Mouse (Mus musculus): ENCODE data around the gene Nckap5.
"Not testable (repeated sequence)": the region's sequence is repeated elsewhere in the genome, so short reads cannot be mapped to it uniquely, and the experiment has no call there.

Nckap5 gene

DNA sequence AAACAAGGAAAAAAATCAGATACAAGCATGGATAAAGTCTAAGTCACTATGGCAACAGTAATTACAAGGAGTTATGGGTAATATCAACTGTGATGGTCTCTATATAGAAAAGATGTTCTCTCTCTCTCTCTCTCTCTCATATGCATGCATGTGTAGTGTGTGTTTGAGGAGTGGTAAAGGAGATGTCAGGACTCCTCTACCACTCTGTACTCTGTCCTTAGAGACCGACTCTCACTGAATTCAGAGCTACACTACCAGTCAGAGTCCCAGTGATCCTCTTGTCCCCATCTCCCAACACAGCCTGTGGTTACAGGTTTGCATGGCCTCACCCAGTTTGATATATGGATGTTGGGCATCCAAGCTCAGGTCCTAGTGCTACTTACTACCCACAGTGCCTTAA is 662.0 kb downstream of the Nckap5 start:
- DNase-seq (ENCODE audit: low spot score in 2 of 2) = no peak

DNA sequence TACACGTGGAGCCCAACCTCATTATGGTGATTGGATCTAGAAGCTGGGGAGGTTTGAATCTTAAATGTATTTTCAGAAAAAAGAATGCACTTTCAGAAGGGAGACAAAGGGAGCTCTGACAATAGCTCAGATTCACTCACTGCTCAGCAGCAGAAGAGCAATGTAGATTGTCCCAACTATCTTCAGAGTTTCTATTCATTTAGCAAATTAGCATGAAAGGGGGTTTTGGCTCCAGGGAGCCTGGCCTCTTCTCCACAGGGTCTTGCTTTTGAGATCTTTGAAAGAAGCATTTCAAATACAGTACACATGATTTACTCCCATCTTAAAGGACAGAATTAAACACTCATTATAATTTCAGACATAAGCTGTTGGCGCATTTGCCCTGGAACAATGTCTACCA is 662.5 kb downstream of the Nckap5 start:
- DNase-seq (ENCODE audit: low spot score in 2 of 2) = no peak

DNA sequence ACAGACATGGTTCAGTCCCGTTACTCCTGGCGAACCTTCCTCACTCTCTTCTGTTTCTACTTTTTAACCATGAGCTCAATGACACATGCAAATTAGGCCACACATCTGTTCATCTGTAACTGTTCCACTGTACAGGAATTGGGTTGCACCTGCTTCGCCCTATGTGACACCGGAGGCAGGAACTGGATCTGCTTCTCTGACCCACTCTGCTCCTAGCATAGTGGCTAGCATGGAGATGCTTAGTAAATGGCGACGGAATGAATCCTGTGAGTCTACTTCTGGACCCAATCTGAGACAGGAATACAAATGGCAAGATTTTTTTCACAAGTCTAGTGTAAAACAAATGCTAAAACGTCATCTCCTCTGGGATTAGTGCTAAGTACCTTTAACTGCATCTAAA is 663.1 kb downstream of the Nckap5 start:
- DNase-seq (ENCODE audit: low spot score in 2 of 2) = no peak

DNA sequence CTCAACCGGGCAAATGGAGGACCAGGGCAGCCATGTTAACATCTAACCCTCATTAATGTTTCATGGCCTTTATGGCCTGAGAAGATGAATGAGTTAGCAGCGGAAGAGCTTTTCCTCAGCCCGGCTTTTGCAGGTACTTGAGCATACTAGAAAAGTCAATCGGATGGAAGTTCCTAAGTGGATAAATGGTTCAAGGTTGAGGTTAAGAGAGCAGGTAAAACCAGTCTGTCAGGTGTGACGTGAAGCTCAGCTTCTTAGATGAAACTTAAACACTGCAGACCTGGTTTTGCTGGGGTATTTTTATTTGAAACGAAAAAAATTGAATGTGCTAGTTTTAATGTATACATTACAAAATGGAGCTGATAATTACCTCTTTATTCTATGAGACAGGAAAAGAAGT is 671.3 kb downstream of the Nckap5 start:
- DNase-seq (ENCODE audit: low spot score in 2 of 2) = no peak

DNA sequence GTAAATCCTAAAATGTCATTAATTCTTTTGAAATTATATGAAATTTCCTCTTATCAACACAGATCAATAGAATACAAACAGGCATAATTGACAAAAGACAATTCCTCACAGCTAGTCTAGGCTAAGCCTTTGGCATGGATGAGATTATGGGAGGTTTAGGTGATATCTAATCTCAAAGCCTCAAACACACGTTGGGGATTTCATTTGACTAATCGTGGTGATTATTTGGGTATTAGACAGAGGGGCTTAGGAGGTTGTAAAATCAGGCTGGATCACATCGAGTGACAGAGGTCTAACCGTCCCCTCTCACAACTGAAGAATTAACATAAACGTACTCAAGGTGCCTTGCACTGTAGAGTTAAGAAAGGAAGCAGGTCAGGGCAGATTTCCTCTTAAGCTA is 674.8 kb downstream of the Nckap5 start:
- DNase-seq (ENCODE audit: low spot score in 2 of 2) = no peak

DNA sequence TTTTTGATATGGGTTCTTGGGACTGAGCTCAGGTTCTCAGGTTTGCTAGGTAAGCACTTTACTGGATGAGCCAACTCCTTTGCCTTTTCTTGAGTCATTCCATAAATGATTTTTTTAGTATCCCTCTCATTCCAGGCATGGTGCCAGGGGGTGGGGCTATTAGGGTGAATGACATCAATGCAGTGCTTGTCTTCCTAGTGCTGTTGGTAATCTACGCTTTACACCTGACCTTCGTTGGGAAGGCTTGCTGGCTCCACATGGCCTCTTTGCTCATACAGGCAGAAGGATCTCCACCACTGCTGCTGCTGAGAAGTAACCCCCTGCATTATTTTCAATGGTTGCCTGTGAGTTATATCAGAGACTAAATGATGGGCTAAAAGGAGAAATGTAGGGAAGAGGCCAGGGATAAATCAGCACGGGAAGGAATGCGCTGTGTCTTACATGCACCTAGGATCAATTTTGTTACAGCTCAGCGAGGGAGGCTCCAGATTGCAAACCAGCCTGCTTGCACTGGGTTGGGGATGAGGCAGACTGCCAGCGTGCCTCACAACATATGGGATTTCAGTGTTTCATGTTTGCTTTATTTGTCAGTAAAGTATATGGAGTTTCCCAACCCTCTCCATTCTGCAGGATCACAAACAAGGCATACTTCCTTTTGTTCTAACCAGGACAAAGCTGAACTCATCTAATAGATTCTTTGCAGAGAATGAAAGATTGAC is 676.9 kb downstream of the Nckap5 start:
- DNase-seq (ENCODE audit: low spot score in 2 of 2) = peak in 1 of 2 experiments; percentile 22

DNA sequence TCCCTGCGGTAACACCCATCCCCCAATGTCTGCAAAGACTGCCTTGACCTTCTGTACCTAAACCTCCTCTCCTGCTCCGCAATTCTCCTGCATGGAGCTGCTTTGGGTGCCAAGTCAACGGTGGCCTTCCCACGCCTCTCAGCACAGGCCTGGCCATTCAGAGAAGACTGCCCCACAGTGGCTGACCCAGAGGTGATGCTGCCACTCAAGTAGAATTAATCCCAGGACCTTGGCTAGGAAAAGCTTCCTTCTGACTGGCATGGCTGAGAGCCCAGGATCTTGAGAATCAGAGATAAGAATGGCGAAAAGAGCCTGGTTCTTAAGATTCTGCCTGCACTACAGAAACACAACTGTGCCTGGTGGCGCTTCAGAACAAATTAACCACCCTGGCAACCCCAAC is 678.4 kb downstream of the Nckap5 start:
- DNase-seq (ENCODE audit: low spot score in 2 of 2) = peak in 1 of 2 experiments; percentile 18

DNA sequence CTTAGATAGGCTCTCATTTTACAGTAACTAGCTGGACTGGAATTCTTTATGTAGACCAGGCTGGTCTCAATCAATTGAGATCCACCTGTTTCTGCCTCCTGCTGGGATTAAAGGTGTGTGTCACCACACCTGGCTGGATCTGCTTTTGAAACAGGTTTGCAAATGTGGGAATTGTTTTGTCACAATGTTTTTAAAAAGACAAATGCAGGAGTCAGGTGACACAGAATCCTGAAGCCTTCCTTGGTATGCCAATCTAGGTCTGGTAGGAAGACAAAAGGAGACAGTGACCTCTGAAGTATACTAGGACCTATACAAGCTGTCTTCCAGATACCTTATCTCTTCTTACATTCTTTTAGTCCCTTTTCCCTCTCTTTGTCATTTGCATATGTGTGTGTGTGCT is 680.6 kb downstream of the Nckap5 start:
- DNase-seq (ENCODE audit: low spot score in 2 of 2) = no peak

DNA sequence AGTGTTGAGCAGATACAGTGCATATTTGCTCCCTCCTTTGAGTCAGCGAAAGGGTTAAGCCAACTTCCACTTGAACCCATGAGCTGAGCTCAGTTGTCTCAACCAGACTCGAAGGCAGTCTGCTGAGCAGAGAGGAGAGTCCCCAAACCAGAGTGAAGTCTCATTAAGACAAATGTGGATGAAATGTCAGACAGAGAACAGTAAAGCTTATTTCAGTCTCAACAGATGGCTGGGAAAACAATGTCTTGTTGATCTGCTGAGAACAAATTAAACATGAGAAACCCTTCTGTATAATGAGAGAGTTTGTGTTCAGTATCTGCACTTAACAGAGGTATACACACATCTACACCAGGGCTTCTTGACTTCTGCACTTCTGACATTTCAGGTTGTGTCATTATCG is 694.9 kb downstream of the Nckap5 start:
- no peak for DNase-seq (ENCODE audit: low spot score in 2 of 2)

DNA sequence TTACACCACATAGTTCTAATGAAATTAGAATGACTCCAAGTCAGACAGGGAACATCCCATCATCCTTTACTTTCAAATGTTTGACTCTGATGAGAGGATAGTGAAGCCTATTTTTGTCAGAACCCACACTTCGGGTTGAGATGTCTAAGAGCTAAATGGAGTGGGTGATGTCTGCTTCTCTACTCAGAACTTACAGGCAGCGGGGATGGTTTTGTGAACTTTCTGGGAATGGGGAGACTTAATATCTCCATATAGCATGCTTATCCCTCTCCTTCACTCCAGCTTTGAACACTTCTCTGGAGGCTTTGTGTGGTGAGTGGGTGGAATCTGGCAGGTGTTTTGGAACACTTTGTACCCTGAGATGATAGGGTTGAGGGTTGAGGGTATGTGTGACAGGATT is 698.3 kb downstream of the Nckap5 start:
- DNase-seq (ENCODE audit: low spot score in 2 of 2) = no peak

DNA sequence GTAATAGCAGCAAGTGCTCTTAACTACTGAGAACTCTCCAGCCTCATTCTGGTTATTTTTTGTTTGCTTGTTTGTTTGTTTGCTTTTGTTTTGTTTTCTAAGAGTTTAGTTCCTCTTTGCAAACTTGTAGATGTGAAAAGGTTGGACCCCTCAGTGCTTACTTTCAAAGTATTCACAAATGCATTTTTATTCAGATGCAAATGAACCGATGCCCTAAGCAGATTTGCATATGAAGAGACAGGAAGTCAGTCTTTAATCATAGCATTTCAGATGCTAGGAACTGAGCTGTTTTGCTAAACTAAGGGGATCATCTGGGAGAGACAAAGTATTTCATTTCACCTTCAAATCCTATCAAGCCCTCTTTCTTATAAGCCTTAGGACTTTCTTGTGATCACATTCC is 701.5 kb downstream of the Nckap5 start:
- no peak for DNase-seq (ENCODE audit: low spot score in 2 of 2)

DNA sequence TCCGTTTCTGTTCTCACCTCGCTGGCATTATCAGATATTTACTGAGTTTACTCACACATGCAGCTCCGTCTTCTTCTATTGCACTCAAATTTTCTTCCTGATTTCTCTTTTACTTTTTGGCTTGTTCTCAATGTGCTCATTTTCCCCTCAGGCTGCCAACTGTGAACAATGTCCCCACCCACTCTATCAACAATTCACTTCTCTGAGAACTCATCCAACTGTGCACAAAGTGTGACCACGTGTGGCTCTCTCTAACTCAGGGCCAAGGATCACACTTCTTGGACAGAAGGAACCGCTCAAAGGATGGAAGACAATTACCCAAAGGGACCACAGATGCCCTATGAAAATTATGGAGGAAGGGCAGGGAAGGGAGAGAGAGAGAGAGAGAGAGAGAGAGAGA is 707.5 kb downstream of the Nckap5 start:
- no peak for DNase-seq (ENCODE audit: low spot score in 2 of 2)

DNA sequence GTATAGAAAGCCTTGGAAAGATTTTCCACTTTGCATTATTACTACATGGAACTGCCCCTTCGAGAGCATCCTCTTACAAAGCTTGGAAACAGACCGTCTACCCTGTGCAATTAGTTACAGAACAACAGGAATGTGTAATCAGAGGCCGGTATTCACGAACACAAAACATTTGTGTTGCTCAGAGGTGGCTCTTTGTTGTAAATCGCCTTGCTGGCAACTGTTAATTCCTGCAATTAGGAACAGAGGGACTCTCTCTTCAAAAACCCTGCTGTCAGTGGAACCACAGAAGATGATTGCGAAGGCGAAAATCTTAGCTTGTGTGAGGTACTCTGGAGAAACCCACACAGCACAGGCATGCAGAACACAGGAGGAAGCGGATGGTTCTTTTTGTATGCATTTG is 710.1 kb downstream of the Nckap5 start:
- DNase-seq (ENCODE audit: low spot score in 2 of 2) = no peak

DNA sequence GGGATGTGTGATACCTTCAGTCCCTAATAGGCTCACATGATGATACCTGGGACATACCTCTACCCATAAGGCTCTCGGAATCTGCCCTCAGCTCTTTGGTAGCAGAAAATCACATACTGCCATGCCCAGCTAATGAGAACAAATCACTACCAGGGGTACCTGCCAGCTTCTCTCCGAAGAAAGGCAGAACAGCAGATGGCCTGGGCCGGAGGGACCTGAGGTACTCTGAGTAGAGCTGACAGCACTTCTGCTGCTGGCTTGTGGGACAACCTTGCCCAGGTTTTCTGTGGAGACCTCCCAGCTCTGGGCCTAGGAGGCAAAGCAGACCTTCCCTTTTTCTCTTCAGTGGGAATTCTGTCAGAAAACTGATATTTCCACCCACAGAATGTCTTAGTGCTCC is 714.6 kb downstream of the Nckap5 start:
- DNase-seq (ENCODE audit: low spot score in 2 of 2) = no peak

DNA sequence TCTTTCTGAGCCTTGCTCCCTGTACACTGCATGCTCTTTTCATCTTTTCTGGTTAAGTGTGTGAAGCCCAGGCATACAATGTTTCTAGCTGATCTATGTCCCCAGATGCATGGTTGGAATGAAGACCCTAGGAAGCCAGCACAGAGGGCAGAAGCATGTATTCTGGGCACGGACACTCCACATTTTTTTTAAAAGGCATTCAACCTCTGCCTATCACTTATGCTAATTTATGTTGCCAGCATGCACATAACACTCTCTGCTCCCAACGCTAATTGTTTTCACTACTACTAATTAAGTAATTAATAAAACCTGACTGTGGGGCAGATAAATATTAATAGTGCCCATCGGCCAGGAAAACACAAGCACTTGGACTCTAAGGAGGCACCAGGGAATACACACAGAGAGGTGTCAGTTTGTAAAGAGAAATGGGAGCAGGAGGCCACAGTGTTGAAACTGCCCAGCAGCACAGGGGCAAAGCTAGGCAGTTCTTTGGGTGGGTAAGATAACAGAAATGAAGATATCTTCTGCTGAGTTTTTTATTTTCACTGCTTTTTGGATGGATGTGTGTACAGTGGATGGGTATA is 724.8 kb downstream of the Nckap5 start:
- no peak for DNase-seq (ENCODE audit: low spot score in 2 of 2)

DNA sequence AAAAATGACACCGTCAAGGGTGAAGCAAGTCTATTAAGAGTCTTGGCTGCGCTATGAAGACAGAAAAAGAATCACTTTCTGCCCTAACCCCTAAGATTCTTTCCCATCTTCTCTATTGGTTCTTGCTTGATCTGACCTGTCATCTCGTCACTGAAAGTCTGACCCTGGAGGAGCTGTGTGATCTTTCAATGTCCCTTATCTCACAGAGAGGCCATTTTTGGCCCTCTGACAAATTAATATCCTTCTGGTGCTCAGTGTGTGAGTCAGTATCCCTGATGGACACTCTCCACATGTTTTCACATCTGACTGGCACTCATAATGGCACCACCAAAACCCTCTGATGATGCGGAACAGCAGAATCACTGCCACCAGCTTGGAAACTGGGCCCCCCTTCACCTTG is 736.3 kb downstream of the Nckap5 start:
- no peak for DNase-seq (ENCODE audit: low spot score in 2 of 2)

DNA sequence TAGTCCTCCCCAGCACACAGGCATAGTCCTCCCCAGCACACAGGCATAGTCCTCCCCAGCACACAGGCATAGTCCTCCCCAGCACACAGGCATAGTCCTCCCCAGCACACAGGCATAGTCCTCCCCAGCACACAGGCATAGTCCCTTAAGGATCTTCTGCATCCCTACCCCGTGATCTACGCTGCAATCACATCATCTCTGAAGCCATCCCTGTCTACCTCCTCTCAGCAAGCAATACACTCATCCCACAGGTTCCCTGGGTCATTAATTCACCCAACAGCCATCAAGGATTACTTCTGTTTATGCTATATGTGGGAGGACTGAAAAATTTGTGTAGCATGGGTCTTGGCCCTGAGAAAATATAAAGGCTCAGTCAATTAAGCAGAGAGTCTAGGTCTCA is 738.6 kb downstream of the Nckap5 start:
- not testable (repeated sequence) for DNase-seq (ENCODE audit: low spot score in 2 of 2)

DNA sequence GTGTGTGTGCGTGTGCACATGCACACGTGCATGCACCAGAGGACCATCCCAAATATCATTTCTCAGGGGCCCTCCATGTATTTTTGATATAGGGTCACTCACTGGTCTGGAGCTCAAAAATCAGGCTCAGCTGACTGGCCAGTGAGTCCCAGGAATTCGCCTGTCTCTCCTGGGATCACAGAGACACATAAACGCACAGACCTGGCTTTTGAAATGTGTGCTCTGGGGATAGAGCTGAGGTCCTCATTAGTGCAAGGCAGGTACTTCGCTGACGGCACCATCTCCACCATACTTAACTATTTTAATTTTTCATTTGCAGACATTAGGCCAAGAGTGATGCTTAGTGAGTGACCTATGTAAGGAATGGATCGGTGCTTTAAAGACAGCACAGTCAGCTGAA is 743.4 kb downstream of the Nckap5 start:
- no peak for DNase-seq (ENCODE audit: low spot score in 2 of 2)

DNA sequence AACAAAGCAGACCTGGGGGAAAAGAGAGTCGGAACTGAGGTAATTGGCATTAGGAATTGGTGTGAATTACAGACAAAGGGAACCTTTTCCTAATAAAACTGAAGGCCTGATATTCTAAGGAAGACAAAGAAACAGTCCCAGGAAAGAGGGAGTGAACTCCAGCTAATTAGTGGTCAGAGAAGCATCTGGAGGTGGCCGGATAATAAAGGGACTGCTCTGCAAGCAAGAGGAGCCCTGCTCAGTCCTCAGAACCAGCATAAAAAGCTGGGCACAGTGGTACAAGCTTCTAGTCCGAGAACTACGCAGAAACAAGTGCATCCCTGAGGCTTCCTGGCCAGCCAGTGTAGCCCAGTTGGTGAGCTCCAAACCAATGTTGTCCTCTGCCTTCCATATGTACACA is 754.3 kb downstream of the Nckap5 start:
- no peak for DNase-seq (ENCODE audit: low spot score in 2 of 2)

DNA sequence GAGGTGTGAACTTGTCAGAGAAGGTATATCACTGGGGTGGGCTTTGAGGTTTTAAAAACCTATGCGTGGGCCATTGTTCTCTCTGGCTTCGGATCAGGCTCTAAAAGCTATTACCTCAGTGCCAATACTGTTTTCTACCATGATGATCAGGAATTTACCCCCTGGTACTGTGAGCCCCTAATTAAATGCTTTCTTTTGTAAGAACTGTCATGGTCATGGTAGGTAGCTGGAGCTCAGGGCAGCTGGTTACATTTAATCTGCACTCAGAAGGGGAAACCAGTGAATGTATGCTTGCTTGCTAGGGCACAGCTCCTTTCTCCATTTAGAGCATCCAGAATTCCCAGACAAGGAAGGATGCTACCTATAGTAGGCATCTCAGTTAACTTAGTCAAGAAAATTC is 759.7 kb downstream of the Nckap5 start:
- DNase-seq (ENCODE audit: low spot score in 2 of 2) = no peak

DNA sequence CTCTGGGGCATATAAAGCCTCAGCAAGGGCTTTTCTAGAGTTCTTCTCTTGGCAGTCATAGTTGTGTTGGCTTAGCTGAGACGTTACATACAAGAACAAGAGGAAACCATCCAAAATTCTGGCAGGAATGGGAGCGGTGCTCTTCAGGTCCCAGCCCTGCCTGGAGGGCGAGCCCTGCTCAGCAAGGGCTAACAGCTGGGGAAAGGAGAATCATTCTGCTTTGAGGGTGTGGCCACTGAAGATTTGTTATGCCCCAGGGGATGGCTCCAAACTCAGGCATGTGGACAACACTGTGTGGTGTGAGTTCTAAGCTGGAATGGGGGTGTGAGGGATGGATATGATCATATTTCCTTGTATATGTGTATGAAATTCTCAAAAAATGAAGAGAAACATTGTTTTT is 779.1 kb downstream of the Nckap5 start:
- DNase-seq (ENCODE audit: low spot score in 2 of 2) = no peak

DNA sequence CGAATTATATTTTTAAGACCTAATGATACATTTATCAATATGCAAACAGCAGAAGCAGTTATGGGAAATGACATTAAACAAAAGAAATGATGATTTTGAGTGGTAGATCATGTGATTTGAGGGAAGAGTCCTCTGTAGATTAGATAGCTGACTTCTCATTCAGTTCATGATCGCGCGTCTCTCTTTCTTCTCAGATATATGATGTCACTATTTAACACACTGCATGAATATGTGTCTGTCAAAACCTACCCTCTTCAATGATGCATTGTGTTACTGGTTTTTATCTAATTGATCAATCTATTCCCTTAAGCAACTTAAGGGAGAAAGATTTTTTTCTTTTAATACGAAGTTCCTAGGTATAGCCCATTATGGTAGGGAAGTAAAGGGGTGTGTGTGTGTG is 787.7 kb downstream of the Nckap5 start:
- no peak for DNase-seq (ENCODE audit: low spot score in 2 of 2)

DNA sequence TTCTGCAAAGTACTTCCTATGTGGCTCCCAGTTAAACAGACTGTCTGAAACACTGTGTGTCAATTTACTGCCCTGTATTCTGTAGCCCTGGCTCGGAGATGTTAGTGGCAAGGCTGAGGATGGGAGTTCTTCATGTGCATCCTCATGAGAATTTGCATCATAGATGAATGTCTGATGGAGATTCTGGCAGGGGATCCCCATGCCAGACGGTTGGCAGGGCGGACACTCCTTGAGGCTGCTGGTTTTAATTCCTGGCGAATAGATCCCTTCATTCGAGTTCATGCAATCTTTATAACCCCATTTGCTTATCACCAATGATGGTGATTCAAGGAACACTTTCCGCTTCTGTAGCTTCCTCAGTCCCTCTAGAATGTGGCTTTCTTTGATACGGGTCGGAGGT is 803.1 kb downstream of the Nckap5 start:
- no peak for DNase-seq (ENCODE audit: low spot score in 2 of 2)

DNA sequence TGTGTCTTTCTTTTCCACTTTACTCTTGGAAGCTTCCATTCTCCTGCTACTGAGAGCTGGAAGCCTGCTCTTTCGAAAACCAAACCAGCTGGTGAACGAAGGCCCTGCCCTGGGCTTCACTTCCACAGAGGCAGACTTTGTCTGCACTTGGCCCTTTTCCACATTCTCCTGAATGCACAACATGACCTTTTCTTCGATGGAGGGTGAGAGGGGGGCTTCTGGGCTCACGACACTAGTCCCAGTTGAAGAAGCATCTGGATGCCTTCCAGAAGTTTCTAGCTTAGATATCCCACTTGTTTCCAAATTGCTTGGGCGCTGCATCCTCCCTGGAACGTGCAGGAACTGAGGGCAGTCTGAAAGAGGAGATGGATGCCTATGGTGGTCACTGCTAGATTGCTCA is 806.1 kb downstream of the Nckap5 start:
- peak in 1 of 2 experiments; percentile 22 for DNase-seq (ENCODE audit: low spot score in 2 of 2)

All from cerebellum, postnatal 4 days (tissue).